Mouse (Mus musculus) adrenal gland, postnatal 14 days (tissue): ENCODE data around the gene Tmem164. TPM values are rescaled to one million over a fixed set of nuclear protein-coding genes. Genes with fewer than 3 reads are reported as not detected.

ENCODE experiments used
- DNase-seq: peaks from one replicate; pipeline ENCODE4 v3.0.0; 2021; ENCODE audit warnings: mixed read lengths
- total RNA-seq: library from RNA; stranded (reverse); gene quantifications from 2 replicates; pipeline ENCODE4 v1.2.3, GENCODE M21; 2021

Gene Tmem164
- total RNA-seq, 1 experiment from 2014 or later, result 37.8 TPM

- DNase-seq, result no peak
These were observed 69.6 kb downstream of the Tmem164 start for GRCm38 (mm10) chrX:142750775-142751174.

DNA sequence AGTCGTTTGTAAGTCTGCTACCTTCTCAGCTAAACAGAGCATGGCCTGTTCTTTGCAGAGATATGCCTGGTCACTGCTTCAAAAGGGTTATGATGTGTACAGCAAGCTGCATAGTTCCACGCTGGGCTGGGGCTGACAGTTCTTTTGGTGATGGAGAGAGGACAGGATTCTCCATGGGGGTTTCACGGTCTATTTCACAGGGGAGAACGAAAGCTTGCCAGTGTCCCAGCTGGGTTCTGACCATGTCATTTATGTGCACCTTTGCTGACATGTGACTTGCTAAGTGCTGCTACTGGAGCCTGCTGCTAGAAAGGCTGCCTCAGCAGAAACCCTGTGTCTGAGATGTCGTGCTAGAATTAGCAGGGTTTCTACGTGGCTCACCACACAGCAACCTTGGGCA lies 74.3 kb downstream of the Tmem164 start:
- DNase-seq, result no peak

DNA sequence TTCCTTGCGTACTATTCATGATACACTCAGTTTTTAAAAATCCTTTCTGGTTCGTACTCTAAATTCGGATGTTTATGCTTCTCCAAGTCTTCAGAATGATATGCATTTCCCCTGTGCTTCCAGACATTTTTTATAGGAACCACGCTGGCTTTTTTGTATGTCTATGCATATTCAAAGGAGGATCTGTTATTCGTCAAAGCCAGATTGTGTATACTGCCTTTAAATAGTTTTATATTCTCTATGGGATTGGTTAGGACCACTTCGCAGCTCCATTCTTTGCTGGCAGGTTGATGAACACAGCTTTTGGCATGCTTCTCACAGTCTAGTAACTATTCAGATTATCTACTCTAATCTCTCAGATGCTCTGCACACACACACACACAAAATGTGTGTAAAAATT lies 79.2 kb downstream of the Tmem164 start:
- DNase-seq, result no peak

GRCm38 (mm10) chrX:142763337-142763736 lies 82.1 kb downstream of the Tmem164 start:
- DNase-seq, result no peak

DNA sequence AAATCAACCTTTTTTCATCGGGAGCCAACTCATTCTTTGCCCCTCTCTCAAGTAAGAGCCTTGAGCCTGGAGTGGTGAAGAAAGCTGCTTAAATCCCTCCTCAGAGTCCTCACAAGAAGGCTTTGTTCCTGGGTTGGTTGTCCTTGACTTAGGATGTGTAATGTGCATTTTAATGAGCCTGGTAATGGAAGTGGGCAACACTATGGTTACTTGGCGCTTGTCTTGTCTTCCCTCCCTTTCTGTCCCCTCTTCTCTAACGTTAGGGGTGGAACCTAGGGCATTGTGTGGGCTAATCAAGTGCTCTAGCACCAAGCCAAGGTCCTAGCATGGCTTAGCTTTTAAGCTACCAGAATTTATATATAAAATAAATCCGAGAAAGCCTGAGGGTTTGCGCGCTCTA lies 88.5 kb downstream of the Tmem164 start:
- DNase-seq, result no peak

GRCm38 (mm10) chrX:142773658-142774057 lies 92.5 kb downstream of the Tmem164 start:
- no peak for DNase-seq

- DNase-seq, result peak; percentile 38
These were observed 94.9 kb downstream of the Tmem164 start for GRCm38 (mm10) chrX:142776131-142776530.

DNA sequence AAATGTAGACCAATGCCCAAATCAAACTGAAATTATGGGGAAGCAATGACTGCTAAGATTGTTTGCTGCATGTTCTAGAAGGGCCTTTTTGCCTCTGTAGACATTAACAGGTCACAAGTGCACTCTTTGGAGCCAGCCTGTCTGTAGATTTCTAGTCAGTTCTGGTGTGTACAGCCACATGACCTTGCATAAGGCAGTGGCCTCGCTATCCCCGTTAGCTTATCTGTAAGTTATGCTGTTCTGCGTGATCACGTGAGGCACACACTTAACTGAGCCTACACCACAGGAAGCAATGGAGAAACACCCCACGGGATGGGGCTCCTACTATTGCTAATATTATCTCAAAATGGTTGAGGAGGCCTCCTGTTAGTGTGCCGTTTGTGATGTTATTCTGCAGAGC lies 97.4 kb downstream of the Tmem164 start:
- DNase-seq, result peak; percentile 45

DNA sequence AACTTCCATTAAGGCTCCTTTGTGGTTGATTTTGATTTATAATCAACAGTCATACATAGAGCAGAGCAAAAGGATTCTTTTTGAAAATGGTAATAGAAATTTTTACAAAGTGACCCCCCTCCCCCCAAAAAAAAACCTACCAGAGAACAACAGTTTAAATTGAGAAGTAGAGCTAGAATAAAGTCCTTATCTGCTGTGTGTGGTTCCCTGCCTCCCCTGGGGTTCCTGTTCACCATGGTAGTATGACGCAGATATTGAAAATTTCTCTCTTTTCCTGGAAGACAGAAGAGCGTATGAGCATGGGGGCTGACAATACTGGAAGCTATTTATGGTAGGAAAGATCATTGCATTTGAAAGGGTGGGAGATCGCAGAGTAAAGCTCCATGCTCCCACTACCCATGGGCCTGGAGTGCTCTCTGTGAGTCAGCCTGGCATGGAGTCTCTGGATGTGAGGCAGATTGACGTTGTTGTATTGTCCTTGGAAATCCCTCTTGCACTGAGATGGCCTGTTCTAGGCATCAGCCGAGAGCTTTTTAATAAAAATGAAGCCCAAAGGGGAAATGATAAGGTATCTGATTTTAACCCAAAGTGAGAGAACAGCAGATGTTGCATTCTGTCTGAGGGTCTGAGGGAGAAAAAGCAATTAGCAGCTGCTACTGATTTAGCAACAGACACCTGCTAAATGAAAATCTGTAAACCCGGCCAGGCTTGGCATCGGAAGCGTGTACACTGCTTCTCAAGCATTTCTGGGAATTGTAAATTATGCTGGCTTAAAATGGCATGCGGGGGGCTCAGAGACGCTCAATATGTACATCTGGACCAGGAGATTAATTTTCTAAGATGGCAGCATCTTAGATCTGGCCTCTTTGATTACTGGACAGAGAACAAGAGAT lies 105.2 kb downstream of the Tmem164 start:
- no peak for DNase-seq

GRCm38 (mm10) chrX:142792185-142792584 lies 111.0 kb downstream of the Tmem164 start:
- no peak for DNase-seq

GRCm38 (mm10) chrX:142794069-142794610 lies 112.9 kb downstream of the Tmem164 start:
- peak; percentile 35 for DNase-seq

DNA sequence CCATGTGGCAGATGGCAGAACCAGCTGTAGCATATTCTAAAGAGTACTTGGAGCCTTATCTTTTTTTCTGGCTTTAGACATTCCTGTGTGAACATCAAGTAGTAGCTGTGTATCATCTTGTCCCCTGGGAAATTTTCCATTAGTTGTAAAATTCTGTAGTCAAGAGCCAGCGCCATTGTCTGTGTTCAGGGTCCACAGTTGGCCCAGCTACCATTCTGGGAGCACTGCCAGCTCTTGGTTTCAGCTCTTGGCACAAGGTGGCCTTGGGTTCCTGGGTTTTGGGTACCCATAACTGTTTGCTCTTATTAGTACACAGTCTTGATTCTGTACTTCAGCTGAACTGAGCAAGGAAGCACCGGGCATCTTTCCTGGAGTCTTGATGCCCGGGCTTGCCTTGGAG lies 123.4 kb downstream of the Tmem164 start:
- peak; percentile 63 for DNase-seq

DNA sequence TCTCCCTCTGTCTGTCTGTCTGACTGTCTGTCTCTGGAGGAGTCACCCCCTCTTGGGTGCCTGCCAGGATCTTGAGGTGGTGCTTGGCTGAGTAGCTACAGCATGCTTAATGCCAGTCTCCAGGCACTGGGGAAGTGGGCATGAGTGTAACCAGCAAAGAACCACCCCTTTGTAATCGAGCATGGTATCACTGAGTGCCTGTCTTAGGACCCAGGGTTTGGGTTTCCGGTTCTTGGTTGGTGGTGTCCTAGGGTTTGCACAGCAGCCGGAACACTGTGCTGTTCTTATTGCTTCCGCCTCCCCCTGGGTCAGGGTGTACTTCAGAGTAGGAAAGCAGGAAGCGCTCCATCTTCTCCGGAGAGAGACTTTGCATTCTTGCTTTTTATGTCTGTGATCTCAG lies 124.9 kb downstream of the Tmem164 start:
- peak; percentile 18 for DNase-seq

GRCm38 (mm10) chrX:142806620-142807061 lies 125.4 kb downstream of the Tmem164 start:
- peak; percentile 37 for DNase-seq

DNA sequence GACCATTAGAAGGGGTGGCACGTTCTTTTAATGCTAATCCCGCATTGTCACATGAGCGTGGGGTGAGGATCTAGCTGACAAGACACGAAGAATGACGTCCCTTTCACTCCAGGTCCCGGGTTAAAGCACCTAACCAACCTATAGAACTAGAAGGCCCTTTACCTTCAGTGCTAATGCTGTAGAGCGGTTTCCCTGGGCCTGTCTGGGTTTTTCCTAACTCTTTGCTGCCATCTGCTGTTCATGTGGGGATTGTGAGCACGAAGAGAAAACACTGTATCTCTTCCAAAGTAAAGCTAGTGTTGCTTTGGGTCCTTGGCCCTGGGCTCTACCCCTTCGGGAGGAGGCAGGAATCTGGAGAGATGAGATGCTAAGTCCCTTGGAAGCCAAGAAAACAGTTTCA lies 127.2 kb downstream of the Tmem164 start:
- DNase-seq, result peak; percentile 65

DNA sequence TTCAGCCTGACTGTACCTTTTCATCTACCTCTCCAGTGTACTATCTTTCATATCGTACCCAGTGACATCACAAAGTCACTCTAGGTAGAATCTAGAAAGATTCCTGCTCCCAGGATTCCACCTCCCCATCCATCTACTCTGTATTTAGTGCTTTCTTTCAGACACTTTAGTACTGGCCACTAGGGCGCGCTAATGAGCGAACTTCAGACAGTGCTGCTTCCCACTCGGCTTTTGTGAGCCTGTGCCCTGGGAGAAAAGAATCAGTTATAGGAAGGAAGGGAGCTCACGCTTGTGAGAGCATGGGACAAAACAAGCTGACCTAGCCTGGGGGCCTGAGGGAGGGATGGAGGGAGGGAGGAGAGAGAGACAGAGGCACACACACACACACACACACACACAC lies 131.9 kb downstream of the Tmem164 start:
- peak; percentile 53 for DNase-seq

DNA sequence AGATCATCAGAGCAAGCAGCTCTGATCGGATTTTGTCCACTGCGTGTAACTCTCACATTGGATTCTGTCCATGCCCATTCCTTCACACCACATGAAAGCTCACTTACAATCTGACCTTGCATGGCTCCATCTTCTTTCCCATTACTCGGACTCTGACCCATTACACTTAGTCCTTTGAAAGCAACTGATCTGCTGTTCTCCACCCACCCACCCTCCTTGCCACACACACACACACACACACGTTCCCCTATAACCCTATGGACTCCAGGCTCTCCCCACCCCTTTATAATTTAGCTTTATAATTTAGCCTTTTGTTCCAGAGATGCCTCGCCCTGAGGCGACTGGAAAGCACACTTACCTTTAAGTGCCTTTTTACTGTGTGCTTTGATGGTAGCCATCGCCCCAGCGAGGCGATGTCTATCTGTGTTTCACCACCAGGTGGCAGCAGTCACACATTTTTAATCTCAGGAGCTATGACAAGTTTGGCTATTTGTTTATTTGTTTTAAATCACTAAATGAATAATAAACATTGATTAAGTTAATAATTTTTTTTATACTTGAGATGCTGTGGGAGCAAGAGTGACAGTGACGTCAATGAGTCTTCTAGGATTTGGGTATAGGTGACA lies 137.0 kb downstream of the Tmem164 start:
- peak; percentile 54 for DNase-seq

- no peak for DNase-seq
These were observed 140.0 kb downstream of the Tmem164 start for GRCm38 (mm10) chrX:142821239-142821638.

DNA sequence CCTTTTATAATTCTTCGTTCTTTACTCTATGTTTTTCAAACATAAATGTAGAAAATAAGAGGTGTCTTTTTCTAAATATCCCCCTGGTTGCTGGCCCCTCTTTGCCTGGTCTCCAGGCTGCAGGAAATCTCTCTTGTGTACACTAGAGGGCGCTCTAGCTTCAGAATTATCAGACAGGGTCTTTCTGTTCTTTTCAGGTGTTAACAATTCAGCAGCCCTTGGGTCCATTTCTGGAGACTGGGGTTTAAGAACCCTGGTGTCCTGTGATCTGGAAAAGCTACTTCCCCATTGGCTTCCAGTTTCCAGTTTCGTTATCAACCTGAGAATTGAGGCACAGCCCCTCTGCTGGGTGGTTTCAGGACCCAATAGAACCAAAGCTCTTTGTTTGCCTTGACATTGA lies 140.6 kb downstream of the Tmem164 start:
- no peak for DNase-seq

DNA sequence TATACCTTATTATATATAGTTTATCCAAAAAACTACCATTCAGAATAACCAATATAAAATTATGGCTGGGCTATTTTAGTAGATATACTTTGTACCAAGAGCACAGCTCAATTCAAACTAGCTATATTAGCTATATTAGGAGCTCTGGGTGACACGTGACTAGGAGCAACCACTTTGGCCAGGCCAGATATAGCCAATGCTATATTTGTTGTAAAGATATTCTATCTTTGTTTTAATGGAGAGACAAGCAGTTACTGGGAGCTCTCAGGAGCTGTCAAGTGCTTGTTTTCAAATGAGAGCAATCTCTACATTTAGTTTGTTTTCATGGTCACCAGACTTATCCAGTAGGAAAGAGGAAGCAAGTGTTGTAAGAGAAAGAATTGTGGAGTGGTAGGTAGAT lies 144.1 kb downstream of the Tmem164 start:
- no peak for DNase-seq

DNA sequence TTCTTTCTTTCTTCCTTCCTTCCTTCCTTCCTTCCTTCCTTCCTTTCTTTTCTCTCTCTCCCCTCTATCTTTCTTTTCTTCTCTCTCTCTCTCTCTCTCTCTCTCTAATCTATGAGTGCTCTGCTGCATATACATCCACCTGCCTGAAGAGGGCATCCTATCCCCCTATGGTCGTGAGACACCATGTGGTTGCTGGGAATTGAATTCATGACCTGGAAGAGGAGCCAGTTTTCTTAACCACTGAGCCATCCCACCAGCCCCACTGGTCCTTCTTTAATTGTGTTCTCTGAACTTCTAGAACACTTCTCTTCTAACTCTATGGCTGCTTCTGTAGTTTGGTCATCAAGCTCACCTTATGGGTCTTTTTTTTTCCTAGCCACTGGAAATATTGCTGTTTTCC lies 146.4 kb downstream of the Tmem164 start:
- no peak for DNase-seq

DNA sequence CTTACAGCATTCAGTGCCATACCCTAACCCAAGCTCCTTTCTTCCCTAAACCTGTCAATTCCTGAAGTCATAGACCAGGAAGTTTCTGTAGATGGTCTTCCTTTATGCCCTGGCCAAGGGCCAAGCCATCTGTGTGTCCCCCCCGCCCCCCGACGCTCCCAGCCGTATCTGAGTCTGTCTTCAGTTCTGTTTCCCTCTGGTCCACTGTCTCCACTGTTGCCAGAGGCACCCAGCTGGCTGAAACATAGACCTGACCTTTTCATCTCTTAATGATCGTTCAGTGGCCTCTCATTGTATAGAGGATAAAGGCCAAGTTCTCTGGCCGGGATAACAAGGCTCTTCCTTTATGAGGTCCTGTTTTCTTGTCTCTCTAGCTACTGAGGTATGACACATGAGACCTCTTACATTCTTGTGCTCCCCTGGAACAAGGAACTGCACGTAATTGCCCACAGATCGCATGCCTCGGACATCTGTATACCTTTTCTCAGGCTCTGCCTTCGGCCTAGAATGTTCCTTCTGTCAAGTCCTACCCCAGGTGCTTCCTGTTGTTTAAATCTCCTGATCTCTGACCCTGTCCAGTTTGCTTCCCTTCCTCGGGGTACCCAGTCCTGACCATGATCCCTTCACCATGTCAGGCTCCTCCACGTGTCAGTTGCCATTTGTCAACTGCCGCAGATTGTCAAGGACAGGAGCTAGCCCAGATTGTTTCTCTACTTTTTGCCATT lies 147.1 kb downstream of the Tmem164 start:
- no peak for DNase-seq

- no peak for DNase-seq
These were observed 148.1 kb downstream of the Tmem164 start for GRCm38 (mm10) chrX:142829267-142829666.
